In genomic region chr5:130062096-130062495, GRCm38 (mm10) we compare ENCODE assay signal across 15 mouse cellular contexts. TPM values are rescaled to one million over a fixed set of nuclear protein-coding genes. Genes with fewer than 3 reads are reported as not detected.
DNase-seq lines count a peak whose midpoint lies in the region; ATAC-seq lines count a peak whose summit lies in the region.
"Had no signal": no experiment of that assay in that cellular context is flagged by ENCODE, and none has a peak within 500 bp of the region (broad histone marks: within the 10 kb centered on the region; RNA-seq: fewer than 3 reads in every experiment).

No protein-coding gene starts in this region.

- H3K4me1 ChIP-seq in heart, embryonic 15.5 days (replicated peaks) = peaks cover 11% of the 10 kb centered on the region
- no peaks in the 10 kb centered on the region for H3K4me1 ChIP-seq in neural tube, embryonic 15.5 days

- H3K9ac ChIP-seq in heart, embryonic 15.5 days = no peak overlapping the region
- H3K9ac ChIP-seq in neural tube, embryonic 15.5 days (replicated peaks) = no peak overlapping the region

- peak overlapping the region; percentile 52 for H3K27ac ChIP-seq in heart, embryonic 15.5 days
- peak overlapping the region; percentile 37; the same call in 1 of the 2 replicates for H3K27ac ChIP-seq in neural tube, embryonic 15.5 days (replicated peaks)

- no peak overlapping the region for H3K4me2 ChIP-seq in heart, embryonic 15.5 days
- no peak overlapping the region for H3K4me2 ChIP-seq in neural tube, embryonic 15.5 days

- H3K4me3 ChIP-seq in heart, embryonic 15.5 days = no peak overlapping the region
- no peak overlapping the region for H3K4me3 ChIP-seq in neural tube, embryonic 15.5 days (replicated peaks)

- 59% methylated on average over 2 of the region's 2 CpGs for WGBS in heart, embryonic 15.5 days
- 79% methylated on average over 2 of the region's 2 CpGs for WGBS in neural tube, embryonic 15.5 days

- peak; percentile 97 for DNase-seq in heart, adult 11 months
- no peak for DNase-seq in heart, postnatal 36 days
- DNase-seq in lung, postnatal 10 days = peak; percentile 15
- DNase-seq in lung, postnatal 25 days (ENCODE audit: low spot score) = no peak
- DNase-seq in thymus, postnatal 10 days (ENCODE audit: low spot score in 2 of 2) = no peak
- DNase-seq in retina, embryonic 14.5 days (ENCODE audit: low spot score) = no peak
- DNase-seq: adrenal gland, postnatal 36 days; cerebellum, postnatal 25 days; layer of hippocampus, postnatal 36 days; liver; midbrain, embryonic 14.5 days had no signal

- no peaks in the 10 kb centered on the region; the same call in 1 of the 2 replicates for H3K9me3 ChIP-seq in heart, embryonic 15.5 days (replicated peaks)
- no peaks in the 10 kb centered on the region for H3K9me3 ChIP-seq in neural tube, embryonic 15.5 days (replicated peaks)

- ATAC-seq in heart, embryonic 15.5 days (replicated peaks; ENCODE audit: insufficient number of reproducible peaks, insufficient read depth, low FRiP score, low read depth) = no peak
- ATAC-seq in neural tube, embryonic 15.5 days (ENCODE audit: low FRiP score) = no peak
- ATAC-seq: hindbrain, embryonic 16.5 days; Patski had no signal

- H3K36me3 ChIP-seq in heart, embryonic 15.5 days = no peaks in the 10 kb centered on the region
- peaks cover 25% of the 10 kb centered on the region for H3K36me3 ChIP-seq in neural tube, embryonic 15.5 days

- H3K27me3 ChIP-seq in heart, embryonic 15.5 days = no peaks in the 10 kb centered on the region
- H3K27me3 ChIP-seq in neural tube, embryonic 15.5 days (replicated peaks) = no peaks in the 10 kb centered on the region
- H3K27me3 ChIP-seq: Patski had no signal

- intact Hi-C loops in heart, postnatal 36 days (cut with DNase I) = loop anchor here (2.0 kb wide), 1 partner anchor 17 kb away; no protein-coding TSS in a partner anchor

RNA-seq across cellular contexts. Expression of gene Tpst1, which starts 11.0 kb away (rescaled TPM):
- total RNA-seq in heart, postnatal 36 days (2021) = 10 to 100 TPM; 12.0 to 12.8 TPM
- 27.2 and 33.2 TPM in 2 replicates for polyA plus RNA-seq in heart, embryonic 15.5 days (2015; fragmentation: Nextera tagmentation; extraction: Ambion mirVana)
- polyA plus RNA-seq in neural tube, embryonic 15.5 days (2015; fragmentation: Nextera tagmentation; extraction: Ambion mirVana) = 58.8 and 59.2 TPM in 2 replicates

RNA-seq across cellular contexts. Expression of gene Crcp, which starts 33.0 kb away (rescaled TPM):
- total RNA-seq in heart, postnatal 36 days (2021) = 10 to 100 TPM; 14.2 to 14.4 TPM
- polyA plus RNA-seq in heart, embryonic 15.5 days (2015; fragmentation: Nextera tagmentation; extraction: Ambion mirVana) = 20.6 and 26.8 TPM in 2 replicates
- polyA plus RNA-seq in neural tube, embryonic 15.5 days (2015; fragmentation: Nextera tagmentation; extraction: Ambion mirVana) = 73.4 and 80.4 TPM in 2 replicates

RNA-seq across cellular contexts. Expression of gene Asl, which starts 33.0 kb away (rescaled TPM):
- 1 to 10 TPM; 8.4 to 9.1 TPM for total RNA-seq in heart, postnatal 36 days (2021)
- polyA plus RNA-seq in heart, embryonic 15.5 days (2015; fragmentation: Nextera tagmentation; extraction: Ambion mirVana) = 16.0 and 22.2 TPM in 2 replicates
- polyA plus RNA-seq in neural tube, embryonic 15.5 days (2015; fragmentation: Nextera tagmentation; extraction: Ambion mirVana) = 38.7 and 46.2 TPM in 2 replicates

RNA-seq across cellular contexts. Expression of gene Gusb, which starts 59.2 kb away (rescaled TPM):
- total RNA-seq in heart, postnatal 36 days (2021) = 10 to 100 TPM; 13.3 to 15.6 TPM
- polyA plus RNA-seq in heart, embryonic 15.5 days (2015; fragmentation: Nextera tagmentation; extraction: Ambion mirVana) = 39.1 and 43.6 TPM in 2 replicates
- 37.8 and 45.4 TPM in 2 replicates for polyA plus RNA-seq in neural tube, embryonic 15.5 days (2015; fragmentation: Nextera tagmentation; extraction: Ambion mirVana)

Comparison
In these comparisons a context has a peak if more than half of its experiments do, and no peak if none do; other contexts are left out.
1. DNase-seq: peak in heart, adult 11 months (single experiment) and lung, postnatal 10 days (single experiment); none in heart, postnatal 36 days (0 of 2), lung, postnatal 25 days (single experiment), thymus, postnatal 10 days (0 of 2) and retina, embryonic 14.5 days (single experiment).